Mouse (Mus musculus) hindbrain, embryonic 12.5 days (tissue): ENCODE measurements at regions not wholly inside any gene's neighbourhood (a gene's known extent, or its start where the extent isn't known, plus 50 kb on each side); places are given as distances from the start of the nearest gene placed in this dataset.

Experiments
- ATAC-seq: fragments of 200-750 bp; cut with Nextera tagmentation; 2 replicates; pipeline ENCODE4 v1.8.0; 2017; ENCODE audit warnings: moderate TSS enrichment; ENCODE audit not compliant: low FRiP score
- H3K27ac ChIP-seq: fragments of 300-500 bp; sonication (generic); 2 replicates; pipeline ENCODE4 v1.5.1; 2016; ENCODE audit warnings: mild to moderate bottlenecking
- H3K27me3 ChIP-seq: fragments of 300-500 bp; sonication (generic); 2 replicates; pipeline ENCODE4 v1.6.1; 2016; ENCODE audit warnings: mild to moderate bottlenecking
- H3K36me3 ChIP-seq: fragments of 300-500 bp; sonication (generic); 2 replicates; pipeline ENCODE4 v1.6.1; 2016; ENCODE audit warnings: mild to moderate bottlenecking
- H3K4me1 ChIP-seq: fragments of 300-500 bp; sonication (generic); 2 replicates; pipeline ENCODE4 v1.6.1; 2016
- H3K4me2 ChIP-seq: fragments of 300-500 bp; sonication (generic); replicated peaks from 2 replicates; pipeline ENCODE4 v1.6.1; 2016; ENCODE audit warnings: mild to moderate bottlenecking
- H3K4me3 ChIP-seq: fragments of 300-500 bp; sonication (generic); 2 replicates; pipeline ENCODE4 v1.5.1; 2016; ENCODE audit warnings: mild to moderate bottlenecking
- H3K9ac ChIP-seq: fragments of 300-500 bp; sonication (generic); 2 replicates; pipeline ENCODE4 v1.6.1; 2016; ENCODE audit warnings: mild to moderate bottlenecking, moderate library complexity
- H3K9me3 ChIP-seq: fragments of 300-500 bp; sonication (generic); replicated peaks from 2 replicates; pipeline ENCODE4 v1.6.1; 2016; ENCODE audit warnings: mild to moderate bottlenecking
- WGBS: fragments of 180-500 bp; shearing (Covaris S2); methylation state at CpG from one replicate; pipeline ENCODE4 v1.1.7; 2016; 5-methylcytosine and 5-hydroxymethylcytosine counted together

- H3K4me2 ChIP-seq = no peak overlapping the region
- H3K4me1 ChIP-seq = peaks cover 28% of the 10 kb centered on the region
- no peaks in the 10 kb centered on the region for H3K27me3 ChIP-seq
- ATAC-seq = no peak
- H3K9me3 ChIP-seq = no peaks in the 10 kb centered on the region
- H3K4me3 ChIP-seq = no peak overlapping the region
- H3K9ac ChIP-seq = no peak overlapping the region
- H3K36me3 ChIP-seq = no peaks in the 10 kb centered on the region
- 81% methylated on average over 15 of the region's 15 CpGs for WGBS
- no peak overlapping the region for H3K27ac ChIP-seq
These were observed 273.0 kb downstream of the Rngtt start for GRCm38 (mm10) chr4:33582986-33583720.

GRCm38 (mm10) chr4:33583979-33584907 is 274.1 kb downstream of the Rngtt start:
- H3K9me3 ChIP-seq = no peaks in the 10 kb centered on the region
- peaks cover 38% of the 10 kb centered on the region for H3K4me1 ChIP-seq
- no peaks in the 10 kb centered on the region for H3K36me3 ChIP-seq
- ATAC-seq = no peak
- no peaks in the 10 kb centered on the region for H3K27me3 ChIP-seq
- no peak overlapping the region for H3K27ac ChIP-seq
- WGBS = 93% methylated on average over 22 of the region's 22 CpGs
- no peak overlapping the region for H3K9ac ChIP-seq
- no peak overlapping the region for H3K4me2 ChIP-seq
- no peak overlapping the region for H3K4me3 ChIP-seq

- no peaks in the 10 kb centered on the region for H3K36me3 ChIP-seq
- 71% methylated on average over 6 of the region's 6 CpGs for WGBS
- H3K9ac ChIP-seq = no peak overlapping the region
- H3K27ac ChIP-seq = no peak overlapping the region
- no peak overlapping the region for H3K4me2 ChIP-seq
- no peak for ATAC-seq
- no peak overlapping the region for H3K4me3 ChIP-seq
- H3K4me1 ChIP-seq = peaks cover 44% of the 10 kb centered on the region
- H3K27me3 ChIP-seq = no peaks in the 10 kb centered on the region
- no peaks in the 10 kb centered on the region for H3K9me3 ChIP-seq
These were observed 275.7 kb downstream of the Rngtt start for GRCm38 (mm10) chr4:33585821-33586220.

- Histone ChIP-seq H3K27ac (peak overlapping the region; percentile 80), H3K4me1 (peaks cover 43% of the 10 kb centered on the region), H3K9ac (peak overlapping the region; percentile 43), H3K27me3 (no peaks in the 10 kb centered on the region; the same call in 1 of the 2 replicates), H3K4me2 (peak overlapping the region; percentile 42), H3K4me3 (0 out of 2 replicates have a peak overlapping the region, but pooled peaks have one; percentile 13), H3K9me3 (no peaks in the 10 kb centered on the region), H3K36me3 (no peaks in the 10 kb centered on the region)
- WGBS = 19% methylated on average over 4 of the region's 4 CpGs
- ATAC-seq = peak; percentile 49
These were observed 276.1 kb downstream of the Rngtt start for GRCm38 (mm10) chr4:33586290-33586614.

GRCm38 (mm10) chr4:33586615-33587451 is 276.7 kb downstream of the Rngtt start:
- Histone ChIP-seq H3K36me3 (no peaks in the 10 kb centered on the region), H3K4me2 (peak overlapping the region; percentile 42), H3K4me1 (peaks cover 41% of the 10 kb centered on the region), H3K4me3 (peak overlapping the region; percentile 13; the same call in 1 of the 2 replicates), H3K27ac (peak overlapping the region; percentile 80), H3K9me3 (no peaks in the 10 kb centered on the region; the same call in 1 of the 2 replicates), H3K27me3 (no peaks in the 10 kb centered on the region; the same call in 1 of the 2 replicates), H3K9ac (peak overlapping the region; percentile 43)
- WGBS = 3% methylated on average over 15 of the region's 15 CpGs
- ATAC-seq = peak; percentile 78

- Histone ChIP-seq H3K4me1 (peaks cover 41% of the 10 kb centered on the region), H3K9me3 (peaks cover 6% of the 10 kb centered on the region; the same call in 1 of the 2 replicates), H3K9ac (no peak overlapping the region), H3K4me2 (no peak overlapping the region), H3K36me3 (no peaks in the 10 kb centered on the region), H3K27ac (no peak overlapping the region), H3K27me3 (no peaks in the 10 kb centered on the region; the same call in 1 of the 2 replicates), H3K4me3 (no peak overlapping the region)
- WGBS = 68% methylated on average over 11 of the region's 11 CpGs
- ATAC-seq = peak; percentile 27
These were observed 277.6 kb downstream of the Rngtt start for GRCm38 (mm10) chr4:33587666-33588065.

- no peaks in the 10 kb centered on the region; the same call in 1 of the 2 replicates for H3K27me3 ChIP-seq
- H3K4me3 ChIP-seq = no peak overlapping the region
- no peak for ATAC-seq
- H3K36me3 ChIP-seq = no peaks in the 10 kb centered on the region
- H3K27ac ChIP-seq = no peak overlapping the region
- peaks cover 41% of the 10 kb centered on the region for H3K4me1 ChIP-seq
- WGBS = 62% methylated on average over 5 of the region's 5 CpGs
- peaks cover 7% of the 10 kb centered on the region; the same call in 1 of the 2 replicates for H3K9me3 ChIP-seq
- no peak overlapping the region for H3K9ac ChIP-seq
- no peak overlapping the region for H3K4me2 ChIP-seq
These were observed 278.0 kb downstream of the Rngtt start for GRCm38 (mm10) chr4:33588127-33588526.

GRCm38 (mm10) chr4:33589207-33589606 is 279.1 kb downstream of the Rngtt start:
- Histone ChIP-seq H3K4me1 (peaks cover 41% of the 10 kb centered on the region), H3K4me2 (peak overlapping the region; percentile 25), H3K27ac (no peak overlapping the region), H3K4me3 (no peak overlapping the region), H3K27me3 (no peaks in the 10 kb centered on the region; the same call in 1 of the 2 replicates), H3K9ac (no peak overlapping the region), H3K36me3 (no peaks in the 10 kb centered on the region), H3K9me3 (peaks cover 7% of the 10 kb centered on the region; the same call in 1 of the 2 replicates)
- 3% methylated on average over 8 of the region's 8 CpGs for WGBS
- peak; percentile 59 for ATAC-seq

GRCm38 (mm10) chr4:33594997-33595657 is 285.0 kb downstream of the Rngtt start:
- no peak overlapping the region for H3K4me2 ChIP-seq
- H3K9ac ChIP-seq = no peak overlapping the region
- no peak for ATAC-seq
- 0 out of 2 replicates have a peak overlapping the region, but pooled peaks have one; percentile 13 for H3K27ac ChIP-seq
- no peaks in the 10 kb centered on the region; the same call in 1 of the 2 replicates for H3K27me3 ChIP-seq
- H3K9me3 ChIP-seq = peaks cover 7% of the 10 kb centered on the region; the same call in 1 of the 2 replicates
- H3K36me3 ChIP-seq = no peaks in the 10 kb centered on the region
- 39% methylated on average over 11 of the region's 11 CpGs for WGBS
- H3K4me1 ChIP-seq = peaks cover 5% of the 10 kb centered on the region
- no peak overlapping the region for H3K4me3 ChIP-seq

- Histone ChIP-seq H3K27ac (no peak overlapping the region), H3K9ac (no peak overlapping the region), H3K4me3 (no peak overlapping the region), H3K9me3 (peaks cover 7% of the 10 kb centered on the region; the same call in 1 of the 2 replicates), H3K4me1 (peaks cover 5% of the 10 kb centered on the region), H3K27me3 (no peaks in the 10 kb centered on the region; the same call in 1 of the 2 replicates), H3K4me2 (no peak overlapping the region), H3K36me3 (no peaks in the 10 kb centered on the region)
- ATAC-seq = no peak
- 71% methylated on average over 9 of the region's 9 CpGs for WGBS
These were observed 285.7 kb downstream of the Rngtt start for GRCm38 (mm10) chr4:33595763-33596162.

GRCm38 (mm10) chr4:33599966-33600365 is 289.9 kb downstream of the Rngtt start:
- peaks cover 4% of the 10 kb centered on the region for H3K4me1 ChIP-seq
- no peak overlapping the region for H3K4me3 ChIP-seq
- H3K4me2 ChIP-seq = no peak overlapping the region
- WGBS = 70% methylated on average over 1 of the region's 1 CpGs
- H3K9me3 ChIP-seq = 0 out of 2 replicates have a peak, but pooled peaks cover 5% of the 10 kb centered on the region
- no peaks in the 10 kb centered on the region for H3K27me3 ChIP-seq
- ATAC-seq = no peak
- H3K27ac ChIP-seq = no peak overlapping the region
- no peaks in the 10 kb centered on the region for H3K36me3 ChIP-seq
- H3K9ac ChIP-seq = no peak overlapping the region
